Mouse (Mus musculus) heart, embryonic 16.5 days (tissue): ENCODE measurements around the gene Aamp. TPM values are rescaled to one million over a fixed set of nuclear protein-coding genes. Genes with fewer than 3 reads are reported as not detected.

ENCODE experiments used
- polyA plus RNA-seq: library from polyadenylated mRNA; unstranded; fragments of >200 nt; fragmentation: Nextera tagmentation; extraction: Ambion mirVana; gene quantifications from 2 replicates; pipeline ENCODE4 v1.2.1, GENCODE M21; 2015

Aamp gene
- polyA plus RNA-seq, 1 experiment from 2014 or later, result 223 TPM

Other genes starting within 250 kb of the Aamp start
- gene Tns1, start 160.3 kb downstream of the Aamp start, polyA plus RNA-seq, result 120 and 144 TPM in 2 replicates
- 0.45 and 0.91 TPM in 2 replicates for gene Rufy4, start 159.2 kb downstream of the Aamp start, polyA plus RNA-seq
- 0.19 and 0.41 TPM in 2 replicates for gene Cxcr2, start 130.7 kb downstream of the Aamp start, polyA plus RNA-seq
- not detected in 2 replicates for gene Cxcr1, start 90.1 kb downstream of the Aamp start, polyA plus RNA-seq
- 415 and 472 TPM in 2 replicates for gene Arpc2, start 48.7 kb downstream of the Aamp start, polyA plus RNA-seq
- 0.22 and 0.30 TPM in 2 replicates for gene Gpbar1, start 6.2 kb downstream of the Aamp start, polyA plus RNA-seq
- gene Pnkd, start 192 bp upstream of the Aamp start, polyA plus RNA-seq, result 314 and 324 TPM in 2 replicates
- gene Tmbim1, start 20.9 kb upstream of the Aamp start, polyA plus RNA-seq, result 51.2 and 51.4 TPM in 2 replicates
- 0.62 and 1.1 TPM in 2 replicates for gene Catip, start 77.4 kb upstream of the Aamp start, polyA plus RNA-seq
- gene Slc11a1, start 90.5 kb upstream of the Aamp start, polyA plus RNA-seq, result 3.4 and 4.3 TPM in 2 replicates
- 64.6 and 66.7 TPM in 2 replicates for gene Ctdsp1, start 106.8 kb upstream of the Aamp start, polyA plus RNA-seq
- 0.37 and 1.7 TPM in 2 replicates for gene Vil1, start 124.6 kb upstream of the Aamp start, polyA plus RNA-seq
- 28.3 and 32.1 TPM in 2 replicates for gene Cnot9, start 221.3 kb upstream of the Aamp start, polyA plus RNA-seq